Mouse (Mus musculus): ENCODE data around the gene Rasa4.

GRCm38 (mm10) chr5:136122165-136122564 is 38.4 kb downstream of the Rasa4 start:
- TF ChIP-seq CTCF (IDR thresholded peaks at IDR 0.05; ENCODE audit: control insufficient read depth, insufficient read depth, insufficient replicate concordance, low read depth, low read length): no peak
- TF ChIP-seq POLR2A (IDR thresholded peaks at IDR 0.05; ENCODE audit: control insufficient read depth, low read depth, low read length): no peak

All from testis, adult 2 months (tissue).